Mouse (Mus musculus) liver, embryonic 15.5 days (tissue): Measurements from ENCODE around the gene Gm20903. TPM values are rescaled to one million over a fixed set of nuclear protein-coding genes. Genes with fewer than 3 reads are reported as not detected.
"Not testable (repeated sequence)": the region's sequence is repeated elsewhere in the genome, so short reads cannot be mapped to it uniquely, and the experiment has no call there.

Experiments
- ATAC-seq: fragments of 200-750 bp; cut with Nextera tagmentation; 2 replicates; pipeline ENCODE4 v1.8.0; 2017; ENCODE audit warnings: moderate number of reproducible peaks, mild to moderate bottlenecking, moderate library complexity; ENCODE audit not compliant: insufficient read depth
- H3K27ac ChIP-seq: fragments of 300-500 bp; sonication (generic); replicated peaks from 2 replicates; pipeline ENCODE4 v1.5.1; 2015; ENCODE audit warnings: mild to moderate bottlenecking, inconsistent platforms
- H3K27me3 ChIP-seq: fragments of 300-500 bp; sonication (generic); 2 replicates; pipeline ENCODE4 v1.6.1; 2015; ENCODE audit warnings: mild to moderate bottlenecking, inconsistent platforms
- H3K36me3 ChIP-seq: fragments of 300-500 bp; sonication (generic); replicated peaks from 2 replicates; pipeline ENCODE4 v1.6.1; 2015; ENCODE audit warnings: moderate library complexity, mild to moderate bottlenecking, inconsistent platforms
- H3K4me1 ChIP-seq: fragments of 300-500 bp; sonication (generic); replicated peaks from 2 replicates; pipeline ENCODE4 v1.6.1; 2015; ENCODE audit warnings: inconsistent platforms
- H3K4me2 ChIP-seq: fragments of 300-500 bp; sonication (generic); 2 replicates; pipeline ENCODE4 v1.6.1; 2015; ENCODE audit warnings: moderate library complexity, mild to moderate bottlenecking, inconsistent platforms
- H3K4me3 ChIP-seq: fragments of 300-500 bp; sonication (generic); replicated peaks from 2 replicates; pipeline ENCODE4 v1.5.1; 2015; ENCODE audit warnings: mild to moderate bottlenecking, inconsistent platforms
- H3K9ac ChIP-seq: fragments of 300-500 bp; sonication (generic); 2 replicates; pipeline ENCODE4 v1.6.1; 2015; ENCODE audit warnings: moderate library complexity, mild to moderate bottlenecking, inconsistent platforms
- H3K9me3 ChIP-seq: fragments of 300-500 bp; sonication (generic); replicated peaks from 2 replicates; pipeline ENCODE4 v1.6.1; 2016; ENCODE audit warnings: inconsistent platforms
- WGBS: fragments of 180-500 bp; shearing (Covaris S2); methylation state at CpG from one replicate; pipeline ENCODE4 v1.1.7; 2015; ENCODE audit warnings: mixed read lengths; ENCODE audit not compliant: insufficient replicate concordance; 5-methylcytosine and 5-hydroxymethylcytosine counted together
- polyA plus RNA-seq: library from polyadenylated mRNA; unstranded; fragments of >200 nt; fragmentation: Nextera tagmentation; extraction: Ambion mirVana; gene quantifications from 2 replicates; pipeline ENCODE4 v1.2.1, GENCODE M21; 2015

The Gm20903 gene
- not detected in 2 replicates for polyA plus RNA-seq

DNA sequence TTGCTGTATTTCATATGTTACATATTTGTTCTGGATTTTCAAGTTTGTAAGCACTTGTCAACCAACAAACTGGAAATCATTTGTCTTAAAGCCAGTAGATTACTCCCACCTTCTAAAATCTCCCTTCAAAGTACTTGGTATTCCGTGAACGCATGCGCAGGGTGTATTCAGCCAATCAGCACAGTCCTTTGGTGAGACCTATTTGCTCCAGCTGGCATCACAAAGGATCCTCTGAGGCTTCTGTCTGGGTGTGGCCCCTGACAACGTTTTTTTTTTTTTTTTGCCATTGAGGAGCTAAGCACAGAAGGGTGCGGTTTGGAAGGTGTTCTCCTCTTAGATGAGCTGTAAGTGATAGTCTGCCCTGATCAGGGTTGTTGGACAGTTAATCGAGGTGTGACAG is at the start of gene Gm20903:
TSS of gene Gm20903 (plus strand) at position 301 of the 400 bp plus-strand sequence.
- not testable (repeated sequence) for H3K27me3 ChIP-seq, ATAC-seq, H3K9me3 ChIP-seq, H3K4me3 ChIP-seq, H3K4me1 ChIP-seq, H3K27ac ChIP-seq, H3K4me2 ChIP-seq, H3K9ac ChIP-seq, H3K36me3 ChIP-seq
- no CpG with 5 or more reads among the region's 6 CpGs for WGBS
